Mouse (Mus musculus) adipocyte (in vitro differentiated cells): ENCODE results near the gene Cacna1c.

ENCODE experiments used
- DNase-seq: peaks from one replicate; pipeline ENCODE4 v3.0.0-alpha.2; 2016; ENCODE audit warnings: low spot score

Gene Cacna1c

DNA sequence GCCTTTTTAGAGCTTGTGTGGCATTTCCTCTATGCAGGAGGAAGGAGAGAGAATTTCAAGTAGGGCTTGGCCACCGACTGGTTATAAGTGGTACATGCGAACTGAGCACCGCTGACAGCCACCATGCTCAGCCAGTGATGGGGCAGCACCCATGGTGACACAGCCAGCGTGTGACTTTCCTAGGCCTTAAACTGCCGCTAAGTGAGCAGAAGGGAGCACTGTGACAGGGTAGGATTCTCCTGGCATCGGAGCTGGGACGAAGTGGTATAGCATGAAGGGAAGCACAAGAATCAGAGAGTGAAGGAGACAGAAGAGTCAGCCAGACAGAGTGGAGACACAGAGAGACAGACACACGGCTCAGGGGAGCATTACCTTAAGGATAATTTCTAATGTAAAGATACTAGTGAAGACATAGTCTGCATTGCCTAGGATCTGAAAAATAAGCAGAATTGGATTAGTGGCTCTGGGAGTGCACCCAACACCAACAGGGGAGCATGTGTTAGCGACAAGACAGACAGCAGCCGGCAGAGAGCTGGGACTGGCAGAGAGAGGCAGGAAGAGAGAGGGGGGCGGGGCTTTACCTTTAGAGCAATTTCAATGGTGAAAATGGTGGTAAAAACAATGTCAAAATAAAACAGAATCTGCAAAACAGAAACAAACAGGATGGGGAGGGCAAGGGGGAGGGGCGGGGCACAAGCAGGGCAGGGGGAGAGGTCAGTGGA, 522.1 kb downstream of the Cacna1c start:
- DNase-seq, result no peak

DNA sequence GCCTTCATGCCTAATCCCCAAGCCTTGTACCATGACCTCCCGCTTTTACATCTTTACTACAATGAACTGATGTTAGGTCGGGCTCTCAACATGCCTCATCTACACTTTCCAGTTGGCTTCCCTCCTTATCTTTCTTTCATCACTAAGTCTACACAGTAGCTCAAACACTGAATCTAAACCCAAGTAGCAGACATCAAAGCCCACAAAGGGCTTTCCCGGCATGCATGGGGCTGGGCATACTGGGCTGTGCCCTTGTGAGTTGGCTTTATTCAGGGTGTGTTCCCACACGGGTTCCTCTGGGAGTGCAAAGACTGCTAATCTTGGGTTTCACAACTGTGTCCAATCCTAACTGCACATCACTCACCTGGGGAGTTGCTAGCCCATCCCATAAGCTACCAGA, 542.9 kb downstream of the Cacna1c start:
- no peak for DNase-seq

DNA sequence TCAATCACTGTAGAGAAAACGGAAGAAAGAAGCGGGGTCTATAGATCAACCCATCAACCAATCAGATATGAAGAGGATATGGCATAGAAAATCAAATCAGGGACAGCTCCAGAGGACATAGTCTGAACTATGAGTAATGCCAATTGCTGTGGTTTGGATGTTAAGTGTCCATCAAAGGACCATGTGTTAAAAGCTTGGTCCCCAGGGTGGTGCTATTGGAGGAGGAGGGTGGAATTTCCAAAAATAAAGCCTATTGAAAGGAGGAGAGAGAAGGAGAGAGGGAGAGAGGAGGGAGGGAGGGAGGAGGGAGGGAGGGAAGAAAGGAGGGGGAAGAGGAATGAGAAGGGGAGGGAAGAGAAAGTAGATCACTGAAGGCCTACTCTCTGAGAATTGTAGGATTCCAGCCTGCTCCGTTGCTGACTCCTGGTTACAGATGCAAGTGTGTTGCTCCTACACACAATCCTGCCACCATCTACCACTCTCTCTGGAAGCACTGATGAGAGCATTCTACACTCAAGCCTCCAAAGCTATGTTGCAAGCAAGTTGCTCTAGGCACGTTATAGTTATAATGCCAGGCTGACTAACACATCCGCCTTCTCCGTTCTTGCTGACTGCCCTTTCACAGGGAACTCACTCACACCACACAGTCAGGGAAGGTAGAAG, 547.0 kb downstream of the Cacna1c start:
- no peak for DNase-seq

DNA sequence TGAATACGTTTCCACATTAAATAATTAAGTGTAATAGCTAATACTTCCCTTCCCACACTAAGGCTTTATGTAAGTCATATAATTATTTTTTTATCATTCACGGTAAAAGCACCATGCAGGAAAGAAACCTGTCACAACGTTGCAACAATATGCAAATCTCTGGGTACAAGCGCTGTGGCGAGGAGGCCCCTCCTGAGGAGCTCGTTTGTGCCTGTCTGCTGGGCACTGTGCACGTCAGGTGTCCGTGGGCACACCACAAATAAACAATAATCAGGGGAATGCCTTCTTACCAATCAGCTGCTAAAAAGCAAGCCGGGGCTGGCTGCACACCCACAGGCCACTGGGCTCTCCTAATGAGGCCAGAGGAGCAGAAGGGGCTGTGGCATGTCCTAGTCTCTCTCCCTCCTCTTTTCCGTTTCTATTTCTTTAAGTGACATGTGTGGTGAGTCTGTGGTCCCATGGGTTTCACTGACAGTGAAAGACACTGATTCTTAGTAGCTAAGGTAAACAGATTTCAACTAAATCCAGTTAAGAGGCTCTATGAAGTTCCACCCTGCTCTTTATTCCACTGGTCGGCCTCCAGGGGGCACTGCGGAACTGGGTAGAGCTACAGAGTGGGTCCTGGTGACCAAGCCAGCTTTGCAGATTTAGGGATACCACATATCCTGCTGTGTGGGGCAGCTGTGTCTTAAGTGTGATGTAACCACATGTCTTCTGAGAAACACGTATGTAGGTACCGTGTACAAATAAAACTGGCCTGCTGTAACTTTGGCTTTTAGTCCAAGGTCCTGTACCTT, 549.8 kb downstream of the Cacna1c start:
- peak; percentile 90 for DNase-seq

DNA sequence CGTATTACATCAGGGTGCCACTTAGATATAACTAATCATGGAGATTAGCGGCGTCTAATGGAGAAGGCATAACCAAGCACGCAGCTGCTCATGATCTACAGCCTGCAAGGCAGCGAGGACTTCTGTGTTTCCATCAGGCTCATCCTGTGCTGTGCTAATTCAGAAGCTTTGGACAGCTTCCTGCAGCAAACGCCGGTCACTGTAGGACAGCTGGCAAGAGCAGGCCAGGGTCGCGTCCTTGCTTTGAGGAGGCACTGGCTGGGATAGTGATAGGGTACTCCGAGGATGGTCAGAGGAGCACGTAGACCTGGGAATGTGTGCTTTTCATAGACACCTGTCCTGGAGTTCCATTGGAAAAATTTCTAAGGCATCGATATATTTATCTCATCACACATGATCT, 551.4 kb downstream of the Cacna1c start:
- no peak for DNase-seq

DNA sequence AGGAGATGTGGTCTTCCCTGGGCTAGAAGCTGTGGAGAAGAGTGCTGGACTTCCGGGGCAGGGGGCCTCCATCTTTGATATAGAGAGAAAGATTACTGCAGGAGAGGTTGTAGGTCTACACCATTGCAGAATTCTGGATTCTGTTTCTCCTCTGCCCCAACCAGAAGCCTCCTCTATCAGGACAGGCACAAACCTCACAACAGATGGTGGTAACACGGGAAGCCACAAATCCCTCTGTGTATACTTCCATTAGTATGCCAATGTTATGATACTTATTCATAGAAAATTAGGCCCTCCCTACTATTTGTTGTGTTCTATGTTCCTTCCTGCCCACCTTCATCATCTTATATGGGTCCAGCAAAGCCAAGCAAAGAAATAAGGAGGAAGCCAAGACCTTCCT, 552.7 kb downstream of the Cacna1c start:
- no peak for DNase-seq

DNA sequence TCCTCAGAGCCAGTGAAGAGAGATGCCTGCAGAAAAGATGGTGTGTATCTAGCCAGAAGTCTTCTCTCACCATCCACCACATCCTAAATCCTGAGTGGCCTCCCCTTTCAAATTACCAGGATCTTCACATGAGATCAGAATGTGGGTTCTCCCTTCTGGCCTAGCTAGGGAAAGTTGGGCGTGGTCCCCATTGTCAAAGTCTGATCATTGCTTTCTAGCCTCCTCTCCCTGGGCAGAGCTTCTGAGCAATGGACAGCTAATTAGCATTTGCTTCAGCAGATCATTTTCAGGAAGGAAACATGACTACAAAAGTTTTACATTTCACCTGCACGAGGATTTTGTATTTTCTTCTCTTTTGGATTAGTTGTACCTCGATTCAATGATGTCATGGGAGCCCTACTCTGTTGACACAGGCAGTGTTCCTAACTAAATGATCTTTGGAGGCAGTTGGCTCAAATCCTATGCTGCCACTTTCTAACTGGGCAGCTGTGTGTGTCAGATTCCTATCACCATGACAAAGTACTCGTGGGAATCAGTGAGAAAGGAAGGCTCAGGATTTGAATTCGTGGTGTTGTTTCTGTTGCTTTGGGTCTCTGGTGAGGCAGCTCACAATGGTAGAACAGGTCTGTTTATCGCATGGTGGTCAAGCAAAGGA, 554.4 kb downstream of the Cacna1c start:
- DNase-seq, result peak; percentile 93

DNA sequence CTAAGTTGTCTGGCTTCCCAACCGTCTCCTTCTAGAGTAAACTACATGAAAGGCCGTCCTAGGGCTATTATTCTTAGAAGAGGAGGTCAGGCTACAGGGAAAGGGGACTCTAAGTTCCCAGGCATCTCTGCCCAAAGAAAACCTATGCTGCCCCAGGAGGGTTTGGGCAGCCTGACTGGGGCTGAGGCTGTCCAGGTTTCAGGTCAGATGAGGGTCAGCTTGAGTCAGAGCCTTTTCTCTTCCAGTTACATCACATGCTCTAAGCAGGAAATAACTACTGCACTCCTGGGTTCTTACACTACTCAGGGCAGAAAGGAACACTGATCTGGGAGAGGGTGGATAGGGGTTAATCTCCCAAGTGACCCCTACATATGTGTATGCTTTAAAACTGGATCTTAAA, 556.4 kb downstream of the Cacna1c start:
- peak; percentile 72 for DNase-seq

DNA sequence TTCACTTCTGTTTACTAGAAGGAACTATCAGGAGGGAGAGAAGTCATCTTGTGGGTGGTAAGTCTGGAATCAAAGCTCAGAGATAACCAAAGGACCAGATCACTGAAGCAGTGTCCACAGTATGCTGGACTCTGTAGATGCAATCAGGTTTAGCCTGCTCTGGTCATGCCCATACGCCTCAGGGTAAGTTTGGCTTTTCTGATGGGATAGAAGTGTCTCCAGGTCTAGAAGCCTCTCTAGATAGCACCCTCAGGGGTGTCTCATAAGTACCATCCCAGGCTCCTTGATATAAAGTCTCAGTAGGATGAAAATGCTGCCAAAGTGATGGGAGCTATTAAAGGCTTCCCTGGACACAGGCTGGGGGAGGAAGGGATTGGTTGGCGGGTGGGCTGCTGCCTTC, 557.3 kb downstream of the Cacna1c start:
- DNase-seq, result no peak

DNA sequence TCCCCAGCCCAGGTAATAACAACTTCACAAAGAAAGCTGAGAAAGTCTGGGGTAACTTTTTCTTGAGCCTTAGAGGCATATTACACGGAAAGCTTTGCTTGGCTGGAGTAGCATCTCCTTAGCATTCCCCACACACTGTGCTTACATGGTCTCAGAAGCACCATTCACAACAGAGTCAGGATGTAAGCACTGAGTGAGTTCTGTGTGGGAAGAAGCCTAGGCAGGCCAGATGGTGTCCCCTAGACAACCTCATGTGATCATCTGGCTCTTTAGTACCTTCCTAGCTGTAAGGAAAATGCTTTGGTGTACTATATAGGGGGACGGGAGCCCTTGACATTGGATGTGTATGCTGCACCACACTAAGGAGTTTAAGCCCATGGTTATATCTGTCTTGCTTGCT, 563.7 kb downstream of the Cacna1c start:
- DNase-seq, result no peak

DNA sequence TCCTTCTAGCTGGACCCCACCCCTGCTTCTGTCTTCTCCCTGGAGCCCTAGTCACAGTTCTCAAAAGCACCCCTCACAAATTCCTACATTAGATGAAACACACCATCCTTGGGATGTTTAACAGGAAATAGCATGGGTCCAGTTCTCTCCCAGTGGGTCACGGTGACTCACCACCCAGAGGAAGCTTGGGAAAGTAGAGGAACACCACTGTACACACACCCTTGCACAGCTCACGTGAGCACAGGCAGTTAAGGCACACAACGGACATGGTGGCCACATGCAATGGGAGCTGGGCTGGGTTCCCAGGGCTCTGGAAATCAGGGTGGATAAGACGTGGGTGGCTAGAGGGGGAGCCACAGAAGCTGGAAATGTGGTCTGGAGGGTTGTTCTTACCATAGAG, 566.2 kb downstream of the Cacna1c start:
- DNase-seq, result no peak

DNA sequence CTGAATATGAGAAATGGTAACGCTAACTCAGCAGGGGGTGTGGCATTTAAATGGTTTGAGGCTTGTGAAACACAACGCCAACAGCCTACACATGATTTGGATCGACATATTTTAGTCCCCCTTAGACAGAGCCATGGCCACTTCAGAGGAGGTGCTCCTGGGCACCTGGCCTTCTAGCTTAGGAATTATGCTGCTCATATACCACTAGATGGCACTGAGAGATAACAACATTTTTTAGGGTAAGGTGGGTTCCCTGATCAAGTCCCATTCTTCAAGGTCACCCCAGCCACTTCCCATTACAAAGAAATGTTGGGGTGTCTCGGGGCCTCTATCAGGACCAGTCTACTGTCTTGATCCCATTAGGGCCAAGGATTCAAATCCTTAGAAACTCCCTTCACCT, 570.0 kb downstream of the Cacna1c start:
- peak; percentile 33 for DNase-seq

DNA sequence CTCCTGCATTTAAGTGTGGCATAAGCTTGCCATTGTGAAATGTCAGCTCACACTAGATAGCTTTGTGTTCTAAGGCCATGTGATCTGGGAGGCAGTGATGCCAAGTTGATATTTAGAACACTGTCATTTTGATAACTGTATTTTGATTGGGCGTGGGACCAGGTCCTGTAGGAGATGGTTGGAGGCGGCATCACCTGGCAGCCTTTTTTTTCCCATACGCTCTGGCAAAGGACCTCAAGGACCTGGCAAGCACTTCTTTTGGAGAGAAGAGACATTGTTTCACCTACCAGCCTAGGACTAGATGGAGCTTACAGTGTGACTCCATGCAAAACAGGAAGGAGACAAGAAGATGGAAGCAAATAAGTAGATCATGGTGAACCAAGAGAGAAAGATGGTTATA, 572.6 kb downstream of the Cacna1c start:
- DNase-seq, result no peak

DNA sequence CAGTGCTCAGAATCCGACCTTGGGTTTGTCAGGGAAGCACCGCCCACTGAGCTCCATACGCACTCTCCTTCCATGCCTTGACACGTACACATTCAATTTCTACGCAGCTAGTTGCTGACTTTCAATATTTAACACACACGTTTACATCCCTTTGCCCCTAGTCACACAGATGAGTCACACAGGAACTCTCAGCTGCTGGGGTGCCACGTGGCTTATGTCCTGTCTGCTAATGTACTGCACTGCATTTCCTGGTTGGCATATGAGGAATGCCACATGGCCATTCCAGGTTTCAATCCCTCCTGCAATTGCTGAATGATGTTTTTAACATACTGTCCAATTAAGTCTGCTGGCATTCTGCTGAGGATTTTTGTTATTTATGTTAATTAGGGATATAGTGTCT, 574.4 kb downstream of the Cacna1c start:
- DNase-seq, result no peak

DNA sequence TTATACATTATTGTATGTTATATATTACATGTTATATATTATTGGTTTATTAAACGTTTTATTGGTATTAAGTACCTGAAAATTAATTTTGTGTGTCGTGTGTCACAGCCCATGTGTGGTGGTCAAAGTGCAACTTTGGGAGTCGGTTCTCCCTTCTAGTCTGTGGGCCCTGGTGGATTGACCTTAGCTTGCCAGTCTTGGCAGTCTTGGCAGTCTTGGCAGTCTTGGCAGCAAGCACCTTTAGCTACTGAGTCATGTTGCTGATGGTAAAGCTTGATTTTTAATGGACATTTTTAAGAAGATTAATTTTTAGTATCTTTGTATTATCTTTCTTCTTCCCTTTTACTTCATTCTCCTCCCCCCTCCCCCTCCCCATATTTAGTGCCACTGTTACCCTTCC, 574.8 kb downstream of the Cacna1c start:
- no peak for DNase-seq

DNA sequence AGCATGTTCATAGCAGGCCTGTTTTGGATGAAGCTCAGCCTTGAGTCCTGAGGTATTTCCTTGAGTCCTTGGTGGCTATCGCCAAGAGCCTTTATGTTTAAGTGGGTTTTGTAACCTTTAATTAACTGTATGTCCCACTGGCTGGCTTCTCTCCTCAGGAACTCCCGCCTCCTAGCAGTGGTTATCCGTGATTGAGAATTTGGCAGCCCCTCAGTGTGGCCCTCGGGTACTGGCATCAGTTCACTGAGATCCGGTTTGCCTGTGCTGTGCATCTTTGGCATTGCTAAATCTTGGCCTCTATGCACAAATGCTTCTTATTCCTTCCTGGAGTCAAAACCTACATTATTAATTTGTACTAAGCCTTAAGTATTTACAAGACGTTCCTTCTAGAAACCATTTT, 587.3 kb downstream of the Cacna1c start:
- no peak for DNase-seq

DNA sequence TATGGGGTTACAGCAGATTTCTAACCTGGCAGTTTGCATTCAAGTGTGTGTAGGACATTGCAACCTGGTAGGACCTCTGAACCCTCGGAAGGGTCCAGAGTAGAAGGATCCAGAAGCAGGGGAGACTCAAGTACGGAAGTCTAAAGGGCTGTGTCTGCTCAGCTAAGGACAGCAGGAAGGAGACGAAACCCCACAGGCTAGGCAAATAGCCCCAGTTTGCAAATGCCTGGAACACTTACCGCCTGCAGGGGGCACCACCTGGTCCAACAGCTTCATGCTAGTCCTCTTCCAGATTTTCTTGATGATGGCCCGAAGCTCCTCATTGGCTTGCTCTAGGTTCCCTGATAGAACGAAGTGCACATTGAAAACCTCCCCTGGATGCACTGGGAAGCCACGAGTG, 590.2 kb downstream of the Cacna1c start:
- DNase-seq, result no peak

DNA sequence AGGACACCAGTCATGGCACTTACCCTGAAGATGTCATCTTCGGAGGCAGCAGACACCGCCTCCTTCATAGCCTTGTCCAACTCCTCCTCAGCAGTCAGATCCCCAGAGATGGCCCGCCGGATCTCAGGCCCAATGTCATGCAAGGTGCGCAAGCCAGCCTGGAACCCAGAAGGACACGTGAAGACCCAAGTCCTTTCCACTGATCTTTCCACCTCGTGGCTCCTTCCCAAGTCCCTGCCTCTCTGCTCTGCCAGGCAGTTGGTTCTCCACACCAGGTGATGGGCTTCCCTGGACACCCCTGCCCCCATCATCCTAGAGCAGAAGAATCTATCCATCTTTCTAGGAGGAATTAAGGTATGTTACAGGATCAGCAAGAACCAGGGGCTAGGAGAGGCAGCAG, 592.4 kb downstream of the Cacna1c start:
- no peak for DNase-seq

DNA sequence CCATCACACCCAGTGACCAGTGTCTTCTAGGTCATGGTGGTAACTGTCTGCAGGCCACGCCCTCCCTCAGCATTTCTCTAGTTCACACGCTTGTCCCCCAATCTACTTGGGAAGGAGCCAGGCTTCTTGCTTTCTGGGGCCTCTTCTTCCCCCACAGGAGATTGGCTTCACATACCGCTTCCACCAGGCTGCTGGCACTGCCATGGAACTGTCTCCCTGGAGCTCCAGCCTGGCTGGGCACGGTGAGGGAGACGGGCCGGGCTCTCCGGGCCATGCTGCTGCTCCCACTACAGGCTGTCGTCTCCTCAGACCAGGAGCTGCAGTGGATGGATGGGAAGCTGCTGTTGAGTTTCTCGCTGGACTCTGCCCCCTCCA, 600.5 kb downstream of the Cacna1c start:
- no peak for DNase-seq

DNA sequence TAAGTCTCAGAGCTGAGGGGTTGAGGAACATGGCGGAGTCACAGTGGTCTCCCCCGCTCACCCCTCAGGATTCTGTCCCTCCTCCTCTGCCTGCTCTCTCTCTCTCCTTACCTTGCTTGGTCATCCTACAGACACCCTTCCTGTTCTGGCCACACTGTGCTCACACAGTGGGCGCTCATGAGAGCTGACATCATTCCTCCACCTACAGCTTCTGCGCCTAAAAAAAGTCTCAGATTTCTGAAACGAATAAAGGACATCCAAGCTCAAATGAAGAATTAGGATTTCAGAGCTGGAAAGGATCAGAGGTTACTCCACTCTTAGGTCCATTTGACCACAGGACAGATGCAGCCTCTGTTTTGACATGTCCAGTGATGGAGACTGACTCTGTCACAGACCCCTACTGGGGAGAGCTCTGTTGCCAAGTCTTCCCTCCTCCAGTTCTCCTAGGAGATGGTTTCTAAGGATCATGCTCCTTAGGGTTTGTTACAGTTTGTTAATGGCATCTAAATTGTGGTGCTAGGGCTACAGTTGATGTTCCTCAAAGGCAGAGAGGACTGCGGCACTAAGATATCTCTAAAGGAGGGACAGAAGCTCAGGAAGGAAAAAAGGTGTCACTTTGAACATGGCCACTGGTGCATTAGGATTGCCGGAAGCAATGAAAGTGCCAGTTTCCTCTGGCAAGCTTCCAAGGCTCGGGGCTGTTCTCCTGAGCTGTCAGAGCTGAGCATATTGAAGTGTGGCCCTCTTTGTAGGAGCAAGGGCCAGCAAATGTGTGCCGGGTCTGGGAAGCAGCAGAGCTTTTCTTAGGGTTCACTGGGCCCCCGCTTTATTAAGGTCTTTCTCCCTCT, 601.2 kb downstream of the Cacna1c start:
- no peak for DNase-seq

DNA sequence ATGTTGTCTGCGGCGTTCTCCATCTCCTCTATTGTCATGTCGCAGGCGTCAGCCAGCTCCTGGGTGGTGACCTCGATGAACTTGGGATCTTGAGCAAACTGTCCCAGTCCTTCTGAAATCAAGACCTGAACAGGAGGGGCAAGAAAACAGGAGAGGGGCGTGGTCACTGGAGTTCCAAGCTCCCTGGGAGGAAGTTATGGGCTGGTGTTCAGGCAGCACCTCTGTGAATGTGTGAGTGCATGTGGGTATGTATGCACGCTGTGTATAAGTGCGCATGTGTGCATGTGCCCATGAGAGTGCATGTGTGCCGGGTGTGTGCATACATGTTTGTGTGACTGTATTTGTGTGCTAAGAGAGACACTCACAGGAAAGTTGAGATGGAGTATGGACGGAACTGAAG, 602.1 kb downstream of the Cacna1c start:
- no peak for DNase-seq
